Mouse (Mus musculus): Measurements from ENCODE around the gene Foxa3. TPM values are rescaled to one million over a fixed set of nuclear protein-coding genes. Genes with fewer than 3 reads are reported as not detected.

The Foxa3 gene
- polyA plus RNA-seq, 1 experiment from 2014 or later = 0.14 TPM

DNA sequence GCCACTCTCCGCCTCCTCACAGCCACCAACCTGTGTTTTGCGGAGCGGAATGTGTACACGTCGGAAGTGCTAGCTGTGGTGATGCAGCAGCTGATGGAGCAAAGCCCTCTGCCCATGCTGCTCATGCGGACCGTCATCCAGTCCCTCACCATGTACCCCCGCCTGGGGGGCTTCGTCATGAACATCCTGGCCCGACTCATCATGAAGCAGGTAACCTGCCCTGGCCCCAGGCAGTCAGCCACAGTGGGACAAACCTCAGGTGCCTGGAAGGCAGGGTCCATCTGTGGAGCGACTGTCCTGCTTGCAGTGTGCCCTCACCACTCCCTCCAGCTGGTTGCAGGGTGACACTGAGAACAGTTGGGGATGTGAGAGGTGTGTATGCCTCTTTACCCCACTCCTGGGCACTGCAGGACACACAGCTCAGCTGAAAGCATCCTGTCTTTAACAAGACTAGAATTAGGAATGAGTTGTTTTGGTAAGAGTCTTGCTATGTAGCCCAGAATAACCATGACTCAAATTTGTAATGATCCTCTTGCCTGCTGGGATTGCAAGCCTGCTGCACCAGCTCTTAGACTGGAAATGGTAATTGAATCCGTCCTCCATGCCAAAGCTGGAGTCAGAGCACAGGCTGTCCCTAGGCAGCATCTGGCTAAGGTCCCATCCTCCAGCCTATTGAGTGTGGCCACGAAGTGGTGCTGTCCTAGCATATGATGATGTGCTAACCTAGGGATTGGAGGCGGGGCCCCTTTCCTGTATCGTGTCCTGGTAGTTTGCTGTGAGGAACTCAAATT is 29.2 kb upstream of the Foxa3 start:
- no peaks in the 10 kb centered on the region for H3K27me3 ChIP-seq
- no peak overlapping the region for H3K27ac ChIP-seq
- no peak overlapping the region for H3K4me2 ChIP-seq
- H3K4me3 ChIP-seq = no peak overlapping the region
- 86% methylated on average over 15 of the region's 15 CpGs for WGBS
- no peak for ATAC-seq (replicated peaks; ENCODE audit: insufficient number of reproducible peaks, insufficient read depth, low FRiP score, low read depth)
- H3K36me3 ChIP-seq = peaks cover 42% of the 10 kb centered on the region
- H3K9me3 ChIP-seq (replicated peaks) = no peaks in the 10 kb centered on the region
- H3K4me1 ChIP-seq (replicated peaks) = peaks cover 10% of the 10 kb centered on the region; the same call in 1 of the 2 replicates
- H3K9ac ChIP-seq = no peak overlapping the region

GRCm38 (mm10) chr7:19051161-19051560 is 27.8 kb upstream of the Foxa3 start:
- Histone ChIP-seq H3K36me3 (peaks cover 56% of the 10 kb centered on the region), H3K27me3 (no peaks in the 10 kb centered on the region)
- ATAC-seq (replicated peaks; ENCODE audit: insufficient number of reproducible peaks, insufficient read depth, low FRiP score, low read depth) = no peak

GRCm38 (mm10) chr7:19050172-19050571 is 26.8 kb upstream of the Foxa3 start:
- Histone ChIP-seq H3K9me3 (replicated peaks) (no peaks in the 10 kb centered on the region), H3K4me1 (replicated peaks) (peaks cover 10% of the 10 kb centered on the region; the same call in 1 of the 2 replicates), H3K27me3 (no peaks in the 10 kb centered on the region), H3K4me3 (no peak overlapping the region), H3K9ac (no peak overlapping the region), H3K27ac (no peak overlapping the region), H3K36me3 (peaks cover 65% of the 10 kb centered on the region), H3K4me2 (no peak overlapping the region)
- ATAC-seq (replicated peaks; ENCODE audit: insufficient number of reproducible peaks, insufficient read depth, low FRiP score, low read depth) = no peak
- 87% methylated on average over 8 of the region's 8 CpGs for WGBS

More at GRCm38 (mm10) chr7:19051161-19051560, 27.8 kb upstream of the Foxa3 start:
- Histone ChIP-seq H3K27ac (no peak overlapping the region), H3K9me3 (replicated peaks) (no peaks in the 10 kb centered on the region), H3K4me1 (replicated peaks) (peaks cover 10% of the 10 kb centered on the region; the same call in 1 of the 2 replicates), H3K9ac (no peak overlapping the region), H3K4me3 (no peak overlapping the region), H3K4me2 (no peak overlapping the region)
- WGBS = 58% methylated on average over 4 of the region's 4 CpGs

DNA sequence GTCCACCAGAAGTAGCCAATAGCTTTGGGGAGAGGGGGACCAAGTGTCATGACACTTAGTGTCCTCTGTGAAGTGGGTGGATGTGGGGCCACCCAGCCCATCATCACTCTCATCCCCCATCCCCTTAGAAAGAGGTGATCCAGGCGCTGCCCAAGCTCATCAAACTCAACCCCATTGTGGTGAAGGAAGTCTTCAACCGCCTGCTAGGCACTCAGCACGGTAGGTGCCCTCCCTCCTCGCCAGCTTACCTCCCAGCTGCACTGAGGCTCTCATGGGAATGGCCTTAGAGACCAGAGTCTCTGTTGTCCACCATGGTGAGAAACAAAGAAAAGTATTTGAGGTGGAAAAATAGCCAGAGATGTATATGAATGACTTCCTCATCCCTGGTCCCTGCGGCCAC is 25.9 kb upstream of the Foxa3 start:
- Histone ChIP-seq H3K9ac (no peak overlapping the region), H3K36me3 (peaks cover 75% of the 10 kb centered on the region), H3K4me1 (replicated peaks) (0 out of 2 replicates have a peak, but pooled peaks cover 4% of the 10 kb centered on the region), H3K4me2 (no peak overlapping the region), H3K9me3 (replicated peaks) (no peaks in the 10 kb centered on the region), H3K4me3 (no peak overlapping the region), H3K27ac (no peak overlapping the region), H3K27me3 (no peaks in the 10 kb centered on the region)
- 87% methylated on average over 5 of the region's 5 CpGs for WGBS
- ATAC-seq (replicated peaks; ENCODE audit: insufficient number of reproducible peaks, insufficient read depth, low FRiP score, low read depth) = no peak

DNA sequence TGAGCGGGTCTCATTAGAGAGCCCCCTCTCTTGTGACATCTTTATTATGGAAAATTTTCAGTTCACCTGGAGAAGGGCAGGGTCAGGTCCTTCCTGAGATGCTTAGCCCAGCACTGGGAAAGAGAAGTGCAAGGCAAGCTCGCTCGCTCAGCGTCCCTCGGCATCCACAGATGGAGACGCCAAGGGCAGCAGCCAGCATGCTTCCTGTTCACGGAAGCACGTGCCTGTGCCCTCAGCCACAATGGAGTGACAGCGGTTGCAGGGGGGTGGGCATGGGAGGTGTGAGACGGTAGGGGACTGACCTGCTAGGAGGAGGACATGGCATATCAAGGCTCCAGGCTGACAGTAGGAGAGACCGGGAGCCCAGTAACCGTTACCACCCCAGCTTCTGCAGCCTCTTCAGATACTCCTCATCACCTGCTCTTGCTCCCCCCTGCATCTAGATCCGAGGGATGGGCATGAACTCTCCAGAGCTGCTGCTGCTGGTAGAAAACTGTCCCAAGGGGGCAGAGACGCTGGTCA is 24.7 kb upstream of the Foxa3 start:
- H3K4me2 ChIP-seq = no peak overlapping the region
- H3K27ac ChIP-seq = no peak overlapping the region
- peaks cover 87% of the 10 kb centered on the region for H3K36me3 ChIP-seq
- 83% methylated on average over 14 of the region's 14 CpGs for WGBS
- H3K9ac ChIP-seq = no peak overlapping the region
- H3K27me3 ChIP-seq = no peaks in the 10 kb centered on the region
- no peak overlapping the region for H3K4me3 ChIP-seq
- H3K9me3 ChIP-seq (replicated peaks) = no peaks in the 10 kb centered on the region
- no peak for ATAC-seq (replicated peaks; ENCODE audit: insufficient number of reproducible peaks, insufficient read depth, low FRiP score, low read depth)
- H3K4me1 ChIP-seq (replicated peaks) = no peaks in the 10 kb centered on the region

DNA sequence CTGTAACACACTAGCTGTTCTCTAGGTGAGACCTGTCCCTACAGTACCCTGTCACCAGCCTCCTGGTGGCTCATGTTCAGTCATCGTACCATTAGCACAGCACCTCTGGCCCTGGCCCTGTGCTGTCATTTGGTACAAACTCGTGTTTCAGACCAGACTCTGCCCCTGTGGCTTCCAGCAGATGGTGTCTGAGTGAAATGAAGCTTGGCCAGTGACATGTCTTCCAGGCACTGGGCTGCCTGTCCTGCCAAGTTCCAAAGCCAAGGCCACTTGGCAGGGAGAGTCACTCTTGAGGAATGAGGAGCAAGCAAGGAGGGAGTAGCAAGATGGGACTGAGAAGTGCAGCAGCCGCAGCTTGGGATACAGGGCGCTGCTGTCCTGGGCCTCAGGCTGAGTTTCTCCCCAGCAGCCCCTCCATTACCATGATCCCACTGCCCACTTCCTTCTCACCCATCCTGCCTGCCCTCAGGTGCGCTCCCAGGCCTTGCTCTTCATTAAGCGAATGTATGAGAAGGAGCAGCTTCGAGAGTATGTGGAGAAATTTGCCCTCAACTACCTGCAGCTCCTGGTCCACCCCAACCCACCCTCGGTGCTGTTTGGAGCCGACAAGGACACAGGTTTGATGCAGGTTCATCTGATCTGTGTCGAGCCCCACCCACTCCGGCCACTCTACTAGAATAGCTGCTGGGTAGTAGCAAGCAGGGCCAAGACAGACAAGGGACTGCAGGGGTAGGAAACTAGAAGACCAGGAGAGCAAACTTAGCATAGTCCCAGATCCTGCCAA is 23.1 kb upstream of the Foxa3 start:
- Histone ChIP-seq H3K9me3 (replicated peaks) (no peaks in the 10 kb centered on the region), H3K27ac (no peak overlapping the region), H3K4me1 (replicated peaks) (no peaks in the 10 kb centered on the region), H3K4me2 (no peak overlapping the region), H3K4me3 (no peak overlapping the region), H3K9ac (no peak overlapping the region), H3K27me3 (no peaks in the 10 kb centered on the region), H3K36me3 (peaks cover 98% of the 10 kb centered on the region)
- ATAC-seq (replicated peaks; ENCODE audit: insufficient number of reproducible peaks, insufficient read depth, low FRiP score, low read depth) = no peak
- 89% methylated on average over 11 of the region's 11 CpGs for WGBS

- WGBS = 95% methylated on average over 6 of the region's 6 CpGs
- H3K4me3 ChIP-seq = no peak overlapping the region
- H3K27me3 ChIP-seq = no peaks in the 10 kb centered on the region
- H3K36me3 ChIP-seq = peaks cover 98% of the 10 kb centered on the region
- no peak for ATAC-seq (replicated peaks; ENCODE audit: insufficient number of reproducible peaks, insufficient read depth, low FRiP score, low read depth)
- H3K9me3 ChIP-seq (replicated peaks) = no peaks in the 10 kb centered on the region
- no peak overlapping the region for H3K27ac ChIP-seq
- H3K4me1 ChIP-seq (replicated peaks) = no peaks in the 10 kb centered on the region
- H3K9ac ChIP-seq = no peak overlapping the region
- H3K4me2 ChIP-seq = no peak overlapping the region
Measured at GRCm38 (mm10) chr7:19044616-19045015, 21.3 kb upstream of the Foxa3 start.

DNA sequence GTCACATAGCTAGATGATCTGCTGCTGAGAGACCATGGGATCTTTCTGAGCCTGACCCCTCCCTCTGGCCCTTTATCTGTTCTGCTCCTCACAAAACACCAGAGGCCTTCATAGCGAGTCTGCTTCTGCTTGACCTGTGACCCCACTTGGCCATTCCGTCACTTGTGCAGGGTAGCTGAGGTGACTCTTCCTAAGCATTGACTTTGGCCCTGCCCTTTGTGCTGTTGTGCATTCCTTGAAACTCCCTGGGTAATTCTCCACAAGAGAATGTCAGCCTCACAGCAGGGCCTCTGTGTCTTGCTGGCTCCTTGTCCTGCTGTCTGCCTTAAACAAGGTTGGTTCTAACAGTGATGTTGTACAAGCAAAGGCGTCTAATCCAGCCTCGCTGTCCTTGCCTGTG is 8.3 kb upstream of the Foxa3 start:
- Histone ChIP-seq H3K4me2 (no peak overlapping the region), H3K9me3 (replicated peaks) (no peaks in the 10 kb centered on the region), H3K4me3 (no peak overlapping the region), H3K27ac (no peak overlapping the region), H3K27me3 (no peaks in the 10 kb centered on the region), H3K9ac (no peak overlapping the region), H3K4me1 (replicated peaks) (0 out of 2 replicates have a peak, but pooled peaks cover 2% of the 10 kb centered on the region), H3K36me3 (peaks cover 70% of the 10 kb centered on the region)
- WGBS = 77% methylated on average over 4 of the region's 4 CpGs
- ATAC-seq (replicated peaks; ENCODE audit: insufficient number of reproducible peaks, insufficient read depth, low FRiP score, low read depth) = no peak

DNA sequence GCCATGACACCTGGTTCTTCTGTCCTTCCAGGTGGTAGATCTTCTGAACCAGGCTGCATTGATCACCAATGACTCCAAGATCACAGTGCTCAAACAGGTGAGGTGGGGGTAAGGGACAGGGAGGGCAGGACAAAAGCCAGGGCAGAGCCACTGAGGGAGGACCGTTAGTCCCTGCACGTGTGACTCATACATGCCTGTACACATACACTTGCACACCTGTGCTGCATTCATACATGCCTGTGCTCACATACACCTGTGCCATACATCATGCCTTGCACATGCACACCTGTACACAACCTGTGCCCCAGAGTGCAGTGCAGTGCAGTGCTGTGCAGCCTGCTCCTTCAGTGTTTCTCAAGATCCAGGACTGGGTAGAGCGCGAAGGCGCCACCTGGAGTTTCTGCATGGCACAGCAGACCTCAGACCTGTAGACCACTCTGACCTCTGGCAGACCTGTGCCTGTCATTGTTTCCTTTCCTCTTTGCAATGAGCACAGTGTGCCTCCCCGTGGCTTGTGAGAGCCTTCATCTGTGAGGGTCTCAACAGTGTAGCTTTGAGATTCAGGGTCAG is 5.8 kb upstream of the Foxa3 start:
- Histone ChIP-seq H3K4me3 (no peak overlapping the region), H3K27ac (no peak overlapping the region), H3K4me1 (replicated peaks) (peaks cover 19% of the 10 kb centered on the region), H3K27me3 (no peaks in the 10 kb centered on the region), H3K36me3 (peaks cover 46% of the 10 kb centered on the region), H3K4me2 (no peak overlapping the region), H3K9ac (no peak overlapping the region), H3K9me3 (replicated peaks) (no peaks in the 10 kb centered on the region)
- 67% methylated on average over 6 of the region's 6 CpGs for WGBS
- ATAC-seq (replicated peaks; ENCODE audit: insufficient number of reproducible peaks, insufficient read depth, low FRiP score, low read depth) = 0 out of 2 replicates have a peak, but pooled peaks have one; percentile 11

DNA sequence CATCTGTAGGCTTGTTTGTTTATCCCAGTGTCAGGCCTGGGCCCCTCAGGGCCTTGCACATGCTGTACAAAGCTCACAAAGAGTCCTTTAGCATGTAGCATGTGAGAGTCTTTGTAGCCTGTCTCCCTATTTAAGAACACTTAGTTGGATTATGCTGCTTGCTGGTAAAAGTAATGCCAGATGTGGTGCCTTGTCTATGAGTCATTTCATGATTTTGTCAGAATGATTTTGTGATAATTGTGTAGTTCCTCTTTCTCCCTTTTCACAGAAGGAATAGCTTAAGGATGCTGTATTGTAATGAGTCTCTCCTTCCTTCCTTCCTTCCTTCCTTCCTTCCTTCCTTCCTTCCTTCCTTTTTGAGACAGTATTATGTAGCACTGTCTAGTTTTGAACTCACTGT is 4.7 kb upstream of the Foxa3 start:
- H3K9me3 ChIP-seq (replicated peaks) = no peaks in the 10 kb centered on the region
- H3K27me3 ChIP-seq = peaks cover 9% of the 10 kb centered on the region
- H3K27ac ChIP-seq = no peak overlapping the region
- no peak overlapping the region for H3K4me2 ChIP-seq
- peaks cover 43% of the 10 kb centered on the region for H3K36me3 ChIP-seq
- no peak overlapping the region for H3K9ac ChIP-seq
- ATAC-seq (replicated peaks; ENCODE audit: insufficient number of reproducible peaks, insufficient read depth, low FRiP score, low read depth) = no peak
- peaks cover 27% of the 10 kb centered on the region for H3K4me1 ChIP-seq (replicated peaks)
- no peak overlapping the region for H3K4me3 ChIP-seq

DNA sequence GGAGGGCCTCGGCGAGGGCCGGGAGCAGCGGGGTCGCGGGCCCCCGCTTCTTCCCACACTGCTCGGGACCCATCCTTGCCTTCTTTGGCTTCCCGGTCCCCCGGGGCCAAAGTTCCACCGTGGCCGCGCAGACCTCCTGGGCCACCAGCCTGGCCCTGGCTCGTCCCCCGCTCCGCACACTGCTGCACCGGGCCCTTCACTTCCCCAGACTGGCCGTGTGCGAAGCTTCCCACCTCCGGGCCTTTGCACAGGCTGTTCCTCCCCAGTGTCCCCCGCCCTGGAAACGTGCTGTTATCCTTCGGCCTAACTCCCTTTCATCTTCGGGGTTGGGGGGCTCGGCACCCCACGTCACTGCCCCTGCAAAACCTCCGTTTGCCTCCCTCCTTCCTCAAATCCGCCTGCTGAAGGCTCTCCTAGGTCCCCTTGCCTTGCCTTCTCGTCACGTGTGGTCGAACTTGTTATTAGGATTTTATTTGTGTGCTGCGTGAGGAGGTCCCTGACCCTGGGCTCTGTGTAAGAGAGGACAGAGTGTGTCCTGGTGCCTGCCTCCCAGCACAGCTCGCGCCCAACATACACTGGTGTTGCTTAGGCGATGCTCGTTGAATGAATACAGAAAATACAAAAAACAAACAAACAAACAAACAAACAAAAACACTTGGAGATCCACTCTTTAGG is 1.4 kb upstream of the Foxa3 start:
- no peaks in the 10 kb centered on the region for H3K9me3 ChIP-seq (replicated peaks)
- peak overlapping the region; percentile 75 for H3K27ac ChIP-seq
- WGBS = under 1% methylated on average over 35 of the region's 36 CpGs
- peak overlapping the region; percentile 89 for H3K4me2 ChIP-seq
- peaks cover 32% of the 10 kb centered on the region for H3K4me1 ChIP-seq (replicated peaks)
- peaks cover 13% of the 10 kb centered on the region for H3K36me3 ChIP-seq
- peak overlapping the region; percentile 95 for H3K9ac ChIP-seq
- H3K4me3 ChIP-seq = peak overlapping the region; percentile 99
- H3K27me3 ChIP-seq = peaks cover 39% of the 10 kb centered on the region
- peak; percentile 43 for ATAC-seq (replicated peaks; ENCODE audit: insufficient number of reproducible peaks, insufficient read depth, low FRiP score, low read depth)

Measured in heart, embryonic 15.5 days (tissue).